Mouse (Mus musculus) midbrain, embryonic 14.5 days (tissue): Measurements from ENCODE around the gene Tent5d. TPM values are rescaled to one million over a fixed set of nuclear protein-coding genes. Genes with fewer than 3 reads are reported as not detected.

Experiments
- ATAC-seq: fragments of 200-750 bp; cut with Nextera tagmentation; 2 replicates; pipeline ENCODE4 v1.8.0; 2017; ENCODE audit warnings: moderate number of reproducible peaks, moderate library complexity; ENCODE audit not compliant: low FRiP score, low TSS enrichment
- DNase-seq: peaks from one replicate; pipeline ENCODE4 v3.0.0-alpha.2; 2015
- H3K27ac ChIP-seq: fragments of 300-500 bp; sonication (generic); replicated peaks from 2 replicates; pipeline ENCODE4 v1.5.1; 2014; ENCODE audit warnings: mild to moderate bottlenecking, low read depth, low read length, moderate library complexity
- H3K27me3 ChIP-seq: fragments of 300-500 bp; sonication (generic); 2 replicates; pipeline ENCODE4 v1.6.1; 2014; ENCODE audit warnings: low read length, control low read depth, mixed read lengths; ENCODE audit not compliant: control insufficient read depth, insufficient read depth
- H3K36me3 ChIP-seq: fragments of 300-500 bp; sonication (generic); 2 replicates; pipeline ENCODE4 v1.6.1; 2014; ENCODE audit warnings: low read length, control low read depth; ENCODE audit not compliant: control insufficient read depth, insufficient read depth
- H3K4me1 ChIP-seq: fragments of 300-500 bp; sonication (generic); 2 replicates; pipeline ENCODE4 v1.6.1; 2014; ENCODE audit warnings: mild to moderate bottlenecking, antibody characterized with exemption, low read length, control low read depth; ENCODE audit not compliant: control insufficient read depth, insufficient read depth
- H3K4me2 ChIP-seq: fragments of 300-500 bp; sonication (generic); 2 replicates; pipeline ENCODE4 v1.6.1; 2014; ENCODE audit warnings: mild to moderate bottlenecking, low read length, moderate library complexity
- H3K4me3 ChIP-seq: fragments of 300-500 bp; sonication (generic); replicated peaks from 2 replicates; pipeline ENCODE4 v1.5.1; 2014; ENCODE audit warnings: low read depth, low read length
- H3K9ac ChIP-seq: fragments of 300-500 bp; sonication (generic); replicated peaks from 2 replicates; pipeline ENCODE4 v1.6.1; 2014; ENCODE audit warnings: mild to moderate bottlenecking, low read length, moderate library complexity
- H3K9me3 ChIP-seq: fragments of 300-500 bp; sonication (generic); 2 replicates; pipeline ENCODE4 v1.6.1; 2016; ENCODE audit warnings: low read length, control low read depth, mixed read lengths; ENCODE audit not compliant: control insufficient read depth
- WGBS: fragments of 180-500 bp; shearing (Covaris S2); extraction: QIAGEN DNeasy Blood & Tissue Kit; methylation state at CpG from one replicate; pipeline ENCODE4 v1.1.7; 2014; 5-methylcytosine and 5-hydroxymethylcytosine counted together
- polyA plus RNA-seq: library from polyadenylated mRNA; unstranded; fragments of >200 nt; fragmentation: Nextera tagmentation; extraction: Ambion mirVana; gene quantifications from 2 replicates; pipeline ENCODE4 v1.2.1, GENCODE M21; 2014

Tent5d gene
- polyA plus RNA-seq, 1 experiment from 2014 or later, result 0.18 TPM

GRCm38 (mm10) chrX:107816218-107816554 lies 23.8 kb downstream of the Tent5d start, which contains the start of gene 2610002M06Rik:
2610002M06Rik (minus strand) TSS chrX:107816334.
- H3K9me3 ChIP-seq, result no peaks in the 10 kb centered on the region
- ATAC-seq (peak; percentile 97), DNase-seq (peak; percentile 91)
- H3K36me3 ChIP-seq, result no peaks in the 10 kb centered on the region
- H3K27ac ChIP-seq, result 0 out of 2 replicates have a peak within 1 kb of the TSS, but pooled peaks have one; percentile 26
- H3K4me2 ChIP-seq, result peak within 1 kb of the TSS; percentile 56
- 16% methylated on average over 28 of the region's 28 CpGs for WGBS
- H3K27me3 ChIP-seq, result no peaks in the 10 kb centered on the region
- H3K4me3 ChIP-seq, result peak within 1 kb of the TSS; percentile 52
- H3K4me1 ChIP-seq, result no peaks in the 10 kb centered on the region
- peak within 1 kb of the TSS; percentile 72 for H3K9ac ChIP-seq

GRCm38 (mm10) chrX:107816726-107817125 lies 24.3 kb downstream of the Tent5d start:
- Histone ChIP-seq H3K36me3 (no peaks in the 10 kb centered on the region), H3K27ac (no peak overlapping the region), H3K9me3 (no peaks in the 10 kb centered on the region), H3K9ac (no peak overlapping the region), H3K27me3 (no peaks in the 10 kb centered on the region), H3K4me2 (peak overlapping the region; percentile 56), H3K4me3 (no peak overlapping the region), H3K4me1 (no peaks in the 10 kb centered on the region)
- DNase-seq (no peak), ATAC-seq (no peak)
- WGBS, result 87% methylated on average over 6 of the region's 6 CpGs

GRCm38 (mm10) chrX:107858165-107858564 lies 65.8 kb downstream of the Tent5d start:
- no peaks in the 10 kb centered on the region for H3K27me3 ChIP-seq
- H3K4me2 ChIP-seq, result no peak overlapping the region
- no peak overlapping the region for H3K27ac ChIP-seq
- H3K4me1 ChIP-seq, result no peaks in the 10 kb centered on the region
- 43% methylated on average over 4 of the region's 4 CpGs for WGBS
- no peaks in the 10 kb centered on the region for H3K36me3 ChIP-seq
- H3K4me3 ChIP-seq, result no peak overlapping the region
- peak; percentile 1 for DNase-seq
- no peaks in the 10 kb centered on the region for H3K9me3 ChIP-seq
- H3K9ac ChIP-seq, result no peak overlapping the region
- no peak for ATAC-seq

Other genes with a start within 250 kb of the Tent5d start
- gene Tbx22, start 124.6 kb upstream of the Tent5d start, polyA plus RNA-seq, result not detected in 2 replicates
- gene 2610002M06Rik, start 23.7 kb downstream of the Tent5d start, polyA plus RNA-seq, result 17.9 and 21.4 TPM in 2 replicates
- gene Gm732, start 155.9 kb downstream of the Tent5d start, polyA plus RNA-seq, result not detected in 2 replicates